Mouse (Mus musculus): ENCODE data around the gene Tead3. TPM values are rescaled to one million over a fixed set of nuclear protein-coding genes. Genes with fewer than 3 reads are reported as not detected.
A peak's percentile ranks its signal among the peaks of the same experiment; 100 is the strongest.
"Not testable (repeated sequence)": the region's sequence is repeated elsewhere in the genome, so short reads cannot be mapped to it uniquely, and the experiment has no call there.

Gene Tead3
- total and polyA plus RNA-seq, 3 experiments, result 0.22 to 0.90 (median 0.41) TPM

DNA sequence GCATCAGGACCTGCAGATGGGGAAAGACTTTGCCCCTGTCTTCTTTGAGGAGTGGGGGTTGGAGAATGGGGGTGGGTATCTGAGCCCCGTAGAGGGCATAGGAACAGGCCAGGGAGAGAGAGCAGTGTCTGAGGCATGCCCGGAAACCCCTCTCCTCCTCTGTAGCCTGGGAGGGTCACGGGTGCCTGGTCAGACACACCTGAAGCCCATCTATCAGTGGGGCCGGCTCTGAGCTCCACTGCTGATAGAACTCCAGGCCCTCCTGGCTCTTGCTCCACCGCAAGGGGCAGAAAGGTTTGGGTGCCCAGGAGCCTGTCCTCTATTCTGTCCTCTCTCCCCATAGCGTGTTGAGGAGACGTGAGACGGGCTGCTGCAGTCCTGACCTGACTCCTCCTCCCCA is 24.9 kb downstream of the Tead3 start:
- TF ChIP-seq TAL1 (conservative IDR thresholded peaks at IDR 0.05; ENCODE audit: low read depth, low read length) (no peak), GATA1 (IDR thresholded peaks at IDR 0.05; ENCODE audit: borderline replicate concordance, low read length) (no peak), POLR2AphosphoS5 (IDR thresholded peaks at IDR 0.05; ENCODE audit: insufficient replicate concordance, low read depth, low read length) (no peak), GATA2 (IDR thresholded peaks at IDR 0.05; ENCODE audit: borderline replicate concordance, low read depth, low read length) (no peak), CTCF (IDR thresholded peaks at IDR 0.05; ENCODE audit: low read depth, low read length) (no peak)
- ATAC-seq (ENCODE audit: extremely low read depth, insufficient number of reproducible peaks, low FRiP score, poor library complexity, severe bottlenecking) (no peak), DNase-seq (ENCODE audit: low spot score) (no peak)
- no peak overlapping the region for H3K4me3 ChIP-seq (ENCODE audit: low read depth, low read length)
- H3K36me3 ChIP-seq (replicated peaks), result peaks cover 96% of the 10 kb centered on the region
- H3K27me3 ChIP-seq (ENCODE audit: insufficient read depth, low read length), result no peaks in the 10 kb centered on the region
- peaks cover 8% of the 10 kb centered on the region for H3K9me3 ChIP-seq (replicated peaks)
- H3K4me1 ChIP-seq (ENCODE audit: insufficient read depth, low read depth, low read length), result peaks cover 28% of the 10 kb centered on the region

DNA sequence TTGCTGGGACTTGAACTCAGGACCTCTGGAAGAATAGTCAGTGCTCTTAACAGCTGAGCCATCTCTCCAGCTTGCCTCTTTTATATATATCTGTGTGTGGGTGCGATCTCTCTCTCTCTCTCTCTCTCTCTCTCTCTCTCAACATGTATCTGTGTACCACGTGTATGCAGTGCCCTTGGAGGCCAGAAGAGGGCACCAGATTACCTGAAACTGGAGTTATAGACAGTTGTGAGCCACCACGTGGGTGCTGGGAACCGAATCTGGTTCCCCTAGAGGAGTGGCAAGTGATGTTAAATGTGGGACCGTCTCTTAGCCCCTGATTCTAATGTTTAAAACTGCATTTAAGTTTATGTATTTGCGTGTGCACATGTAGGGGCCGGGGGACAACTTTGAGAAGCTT is 26.2 kb downstream of the Tead3 start:
- not testable (repeated sequence) for H3K27me3 ChIP-seq (ENCODE audit: insufficient read depth, low read length); DNase-seq (ENCODE audit: low spot score); H3K9me3 ChIP-seq (replicated peaks); ATAC-seq (ENCODE audit: extremely low read depth, insufficient number of reproducible peaks, low FRiP score, poor library complexity, severe bottlenecking); H3K4me3 ChIP-seq (ENCODE audit: low read depth, low read length)
- Histone ChIP-seq H3K36me3 (replicated peaks) (peaks cover 95% of the 10 kb centered on the region), H3K4me1 (ENCODE audit: insufficient read depth, low read depth, low read length) (peaks cover 22% of the 10 kb centered on the region)

DNA sequence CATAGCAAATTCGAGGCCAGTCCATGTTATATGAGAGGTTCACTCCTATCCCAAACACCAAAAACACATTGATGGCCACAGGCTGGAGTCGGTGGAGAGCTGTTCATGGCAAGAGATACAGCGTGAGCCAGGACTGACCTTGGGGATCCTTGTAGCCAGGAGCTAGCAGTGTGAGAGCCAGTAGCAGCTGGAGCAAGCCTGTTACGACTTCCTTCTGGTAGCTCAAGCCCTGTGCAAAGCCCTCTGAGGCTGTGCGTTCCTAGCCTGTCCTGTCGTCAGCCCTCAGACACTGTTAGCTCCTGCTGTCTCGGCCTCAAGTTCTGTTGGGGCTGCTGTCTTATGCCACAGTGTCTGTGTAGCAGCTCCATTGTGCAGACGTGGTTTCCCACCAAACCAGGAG is 26.8 kb downstream of the Tead3 start:
- no peaks in the 10 kb centered on the region for H3K27me3 ChIP-seq (ENCODE audit: insufficient read depth, low read length)
- H3K9me3 ChIP-seq (replicated peaks), result peaks cover 8% of the 10 kb centered on the region
- no peak for ATAC-seq (ENCODE audit: extremely low read depth, insufficient number of reproducible peaks, low FRiP score, poor library complexity, severe bottlenecking)
- peaks cover 26% of the 10 kb centered on the region for H3K4me1 ChIP-seq (ENCODE audit: insufficient read depth, low read depth, low read length)
- no peak for DNase-seq (ENCODE audit: low spot score)
- H3K36me3 ChIP-seq (replicated peaks), result peaks cover 95% of the 10 kb centered on the region
- no peak overlapping the region; the same call in 1 of the 2 replicates for H3K4me3 ChIP-seq (ENCODE audit: low read depth, low read length)
- TF ChIP-seq CTCF (IDR thresholded peaks at IDR 0.05; ENCODE audit: low read depth, low read length), result no peak
- TF ChIP-seq POLR2AphosphoS5 (IDR thresholded peaks at IDR 0.05; ENCODE audit: insufficient replicate concordance, low read depth, low read length), result no peak
- TF ChIP-seq GATA2 (IDR thresholded peaks at IDR 0.05; ENCODE audit: borderline replicate concordance, low read depth, low read length), result no peak
- TF ChIP-seq GATA1 (IDR thresholded peaks at IDR 0.05; ENCODE audit: borderline replicate concordance, low read length), result no peak
- no peak for TF ChIP-seq TAL1 (conservative IDR thresholded peaks at IDR 0.05; ENCODE audit: low read depth, low read length)

DNA sequence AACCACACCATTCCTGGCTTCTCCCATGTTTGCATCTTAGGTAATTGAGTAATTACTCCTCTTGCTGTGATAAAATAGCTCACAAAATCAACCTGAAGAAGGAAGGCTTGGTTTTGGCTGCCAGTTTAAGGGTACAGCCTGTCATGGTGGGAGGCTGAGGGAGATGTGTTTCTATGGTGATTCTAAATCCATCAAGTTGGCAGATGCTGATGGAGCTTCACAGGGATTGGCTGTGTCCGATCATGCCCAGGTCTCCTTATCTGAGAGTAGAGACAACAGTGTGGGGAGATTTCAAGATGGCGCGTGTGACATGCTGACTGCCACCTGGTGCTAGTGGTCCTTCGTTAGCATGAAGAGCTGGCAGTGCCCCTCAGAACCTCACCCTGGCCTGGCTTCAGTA is 28.9 kb downstream of the Tead3 start:
- H3K9me3 ChIP-seq (replicated peaks), result peaks cover 8% of the 10 kb centered on the region
- no peaks in the 10 kb centered on the region for H3K27me3 ChIP-seq (ENCODE audit: insufficient read depth, low read length)
- no peak overlapping the region for H3K4me3 ChIP-seq (ENCODE audit: low read depth, low read length)
- ATAC-seq (ENCODE audit: extremely low read depth, insufficient number of reproducible peaks, low FRiP score, poor library complexity, severe bottlenecking) (no peak), DNase-seq (ENCODE audit: low spot score) (no peak)
- H3K36me3 ChIP-seq (replicated peaks), result peaks cover 98% of the 10 kb centered on the region
- H3K4me1 ChIP-seq (ENCODE audit: insufficient read depth, low read depth, low read length), result peaks cover 31% of the 10 kb centered on the region
- TF ChIP-seq CTCF (IDR thresholded peaks at IDR 0.05; ENCODE audit: low read depth, low read length) (no peak), POLR2AphosphoS5 (IDR thresholded peaks at IDR 0.05; ENCODE audit: insufficient replicate concordance, low read depth, low read length) (no peak), TAL1 (conservative IDR thresholded peaks at IDR 0.05; ENCODE audit: low read depth, low read length) (no peak), GATA2 (IDR thresholded peaks at IDR 0.05; ENCODE audit: borderline replicate concordance, low read depth, low read length) (no peak), GATA1 (IDR thresholded peaks at IDR 0.05; ENCODE audit: borderline replicate concordance, low read length) (no peak)

DNA sequence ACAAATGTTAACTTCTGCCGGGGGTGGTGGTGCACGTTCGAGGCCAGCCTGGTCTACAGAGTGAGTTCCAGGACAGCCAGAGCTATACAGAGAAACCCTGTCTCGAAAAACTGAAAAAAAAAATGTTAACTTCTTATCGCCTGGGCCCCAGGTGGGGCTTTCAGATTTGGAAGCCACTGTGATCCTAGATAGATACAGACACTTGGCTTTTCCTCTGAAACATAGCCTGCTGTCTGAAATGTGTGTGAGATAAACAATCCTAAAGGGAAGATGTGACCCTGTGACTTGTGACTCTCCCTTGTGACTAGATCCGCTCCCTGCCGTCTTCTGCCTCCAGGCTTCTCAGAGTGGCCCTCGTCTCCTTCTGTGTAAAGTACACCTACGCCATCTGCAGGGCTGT is 32.9 kb downstream of the Tead3 start:
- Histone ChIP-seq H3K4me3 (ENCODE audit: low read depth, low read length) (peak overlapping the region; percentile 58; the same call in 1 of the 2 replicates), H3K27me3 (ENCODE audit: insufficient read depth, low read length) (no peaks in the 10 kb centered on the region), H3K4me1 (ENCODE audit: insufficient read depth, low read depth, low read length) (peaks cover 52% of the 10 kb centered on the region), H3K9me3 (replicated peaks) (no peaks in the 10 kb centered on the region), H3K36me3 (replicated peaks) (peaks cover 79% of the 10 kb centered on the region)
- peak; percentile 50 for ATAC-seq (ENCODE audit: extremely low read depth, insufficient number of reproducible peaks, low FRiP score, poor library complexity, severe bottlenecking)
- no peak for DNase-seq (ENCODE audit: low spot score)
- TF ChIP-seq CTCF (IDR thresholded peaks at IDR 0.05; ENCODE audit: low read depth, low read length) (no peak), TAL1 (conservative IDR thresholded peaks at IDR 0.05; ENCODE audit: low read depth, low read length) (peak; percentile 63)

DNA sequence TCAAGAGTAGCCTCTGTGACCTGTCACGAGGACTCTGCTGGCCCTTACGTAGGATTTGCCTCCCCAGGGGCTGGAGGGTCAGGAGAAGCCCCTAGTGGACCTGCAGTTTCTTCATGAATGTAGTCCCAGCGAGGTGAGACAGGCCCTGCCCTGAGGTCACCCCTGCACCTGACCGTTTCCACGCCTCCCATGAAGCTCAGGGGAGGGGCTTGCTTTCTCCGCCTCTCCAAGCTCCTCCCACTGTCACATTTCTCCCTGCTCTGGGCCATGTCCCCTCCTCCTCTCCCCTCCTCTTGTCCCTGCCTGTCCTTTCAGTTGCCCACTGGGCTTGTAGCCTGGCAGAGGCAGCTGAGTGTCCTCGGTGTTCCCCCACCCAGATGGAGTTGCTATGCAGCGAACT is 33.5 kb downstream of the Tead3 start:
- DNase-seq (ENCODE audit: low spot score), result no peak
- ATAC-seq (ENCODE audit: extremely low read depth, insufficient number of reproducible peaks, low FRiP score, poor library complexity, severe bottlenecking), result no peak
- no peaks in the 10 kb centered on the region for H3K27me3 ChIP-seq (ENCODE audit: insufficient read depth, low read length)
- no peaks in the 10 kb centered on the region for H3K9me3 ChIP-seq (replicated peaks)
- peak overlapping the region; percentile 63; the same call in 1 of the 2 replicates for H3K4me3 ChIP-seq (ENCODE audit: low read depth, low read length)
- peaks cover 57% of the 10 kb centered on the region for H3K4me1 ChIP-seq (ENCODE audit: insufficient read depth, low read depth, low read length)
- peaks cover 72% of the 10 kb centered on the region for H3K36me3 ChIP-seq (replicated peaks)
- TF ChIP-seq TAL1 (conservative IDR thresholded peaks at IDR 0.05; ENCODE audit: low read depth, low read length), result no peak
- no peak for TF ChIP-seq GATA2 (IDR thresholded peaks at IDR 0.05; ENCODE audit: borderline replicate concordance, low read depth, low read length)
- no peak for TF ChIP-seq CTCF (IDR thresholded peaks at IDR 0.05; ENCODE audit: low read depth, low read length)
- TF ChIP-seq GATA1 (IDR thresholded peaks at IDR 0.05; ENCODE audit: borderline replicate concordance, low read length), result no peak
- no peak for TF ChIP-seq POLR2AphosphoS5 (IDR thresholded peaks at IDR 0.05; ENCODE audit: insufficient replicate concordance, low read depth, low read length)

DNA sequence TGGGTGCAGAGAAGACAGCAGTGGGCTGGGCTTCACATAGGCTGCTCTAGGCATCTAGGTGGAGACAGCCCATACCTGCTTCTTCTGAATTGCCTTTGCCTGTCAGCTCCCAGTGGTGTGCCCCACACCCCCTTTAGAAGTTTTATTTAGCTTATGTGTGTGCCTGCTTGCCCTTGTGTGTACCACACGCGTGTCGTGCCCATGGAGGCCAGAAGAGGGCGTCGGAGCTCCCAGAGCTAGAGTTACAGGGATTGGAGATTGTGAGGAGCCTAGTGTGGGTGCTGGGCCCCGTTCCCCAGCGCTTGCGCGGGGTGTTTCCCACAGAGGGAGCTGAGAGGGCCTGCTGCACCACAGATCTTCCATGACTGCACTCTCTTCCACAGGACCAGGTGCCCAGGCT is 34.1 kb downstream of the Tead3 start:
- TF ChIP-seq GATA1 (IDR thresholded peaks at IDR 0.05; ENCODE audit: borderline replicate concordance, low read length) (no peak), GATA2 (IDR thresholded peaks at IDR 0.05; ENCODE audit: borderline replicate concordance, low read depth, low read length) (no peak), TAL1 (conservative IDR thresholded peaks at IDR 0.05; ENCODE audit: low read depth, low read length) (no peak), POLR2AphosphoS5 (IDR thresholded peaks at IDR 0.05; ENCODE audit: insufficient replicate concordance, low read depth, low read length) (no peak), CTCF (IDR thresholded peaks at IDR 0.05; ENCODE audit: low read depth, low read length) (no peak)
- DNase-seq (ENCODE audit: low spot score) (no peak), ATAC-seq (ENCODE audit: extremely low read depth, insufficient number of reproducible peaks, low FRiP score, poor library complexity, severe bottlenecking) (no peak)
- H3K27me3 ChIP-seq (ENCODE audit: insufficient read depth, low read length), result no peaks in the 10 kb centered on the region
- peaks cover 66% of the 10 kb centered on the region for H3K36me3 ChIP-seq (replicated peaks)
- peaks cover 63% of the 10 kb centered on the region for H3K4me1 ChIP-seq (ENCODE audit: insufficient read depth, low read depth, low read length)
- H3K9me3 ChIP-seq (replicated peaks), result no peaks in the 10 kb centered on the region
- peak overlapping the region; percentile 63; the same call in 1 of the 2 replicates for H3K4me3 ChIP-seq (ENCODE audit: low read depth, low read length)
